Mouse (Mus musculus): ENCODE data around the gene Tfip11. TPM values are rescaled to one million over a fixed set of nuclear protein-coding genes. Genes with fewer than 3 reads are reported as not detected.
"Not testable (repeated sequence)": the region's sequence is repeated elsewhere in the genome, so short reads cannot be mapped to it uniquely, and the experiment has no call there.

Tfip11 gene
- polyA plus RNA-seq, 2 experiments, result 23.1 to 33.4 TPM

GRCm38 (mm10) chr5:112313222-112313885, 12.8 kb upstream of the Tfip11 start:
- DNase-seq (ENCODE audit: low spot score), result no peak
- peaks cover 63% of the 10 kb centered on the region for H3K36me3 ChIP-seq (ENCODE audit: control insufficient read depth, insufficient read depth, low read length)
- H3K27ac ChIP-seq (replicated peaks; ENCODE audit: low read depth, low read length), result no peak overlapping the region
- no peaks in the 10 kb centered on the region for H3K4me1 ChIP-seq (ENCODE audit: control insufficient read depth, insufficient read depth, low read length)
- H3K4me3 ChIP-seq (replicated peaks; ENCODE audit: low read length), result no peak overlapping the region
- WGBS, result 86% methylated on average over 11 of the region's 11 CpGs
- TF ChIP-seq POLR2A (IDR thresholded peaks at IDR 0.05; ENCODE audit: borderline replicate concordance, extremely low read depth, insufficient read depth, insufficient read length), result no peak
- H3K9ac ChIP-seq (ENCODE audit: low read depth, low read length, severe bottlenecking), result no peak overlapping the region
- no peak overlapping the region for H3K4me2 ChIP-seq (replicated peaks; ENCODE audit: low read depth, low read length, severe bottlenecking)
- no peaks in the 10 kb centered on the region for H3K9me3 ChIP-seq (ENCODE audit: control insufficient read depth, low read length)
- H3K27me3 ChIP-seq (ENCODE audit: control insufficient read depth, insufficient read depth, low read length), result no peaks in the 10 kb centered on the region
- no peak for ATAC-seq (ENCODE audit: low FRiP score, low read depth)

DNA sequence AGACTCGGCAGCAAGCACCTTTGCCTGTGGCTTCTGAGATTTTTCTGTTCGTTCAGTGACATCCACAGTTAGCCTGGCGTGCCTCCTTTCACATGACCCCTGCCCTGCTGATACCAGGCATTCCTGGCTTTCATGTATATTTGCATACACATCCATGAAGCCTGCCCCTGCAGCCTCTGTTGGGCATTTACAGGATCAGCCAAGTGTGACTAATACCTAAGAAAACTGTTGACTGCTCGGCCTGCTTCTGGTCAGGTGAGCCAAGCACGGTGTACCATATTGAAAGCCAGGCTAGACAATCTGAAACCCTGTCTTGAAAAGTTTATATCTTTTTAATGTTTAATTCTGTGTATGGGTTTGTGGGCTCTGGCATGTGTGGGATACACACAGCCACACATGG, 9.7 kb upstream of the Tfip11 start:
- 93% methylated on average over 5 of the region's 5 CpGs for WGBS
- Histone ChIP-seq H3K27ac (replicated peaks; ENCODE audit: low read depth, low read length) (no peak overlapping the region), H3K27me3 (ENCODE audit: control insufficient read depth, insufficient read depth, low read length) (no peaks in the 10 kb centered on the region), H3K9me3 (ENCODE audit: control insufficient read depth, low read length) (no peaks in the 10 kb centered on the region), H3K4me2 (replicated peaks; ENCODE audit: low read depth, low read length, severe bottlenecking) (no peak overlapping the region), H3K36me3 (ENCODE audit: control insufficient read depth, insufficient read depth, low read length) (peaks cover 39% of the 10 kb centered on the region), H3K9ac (ENCODE audit: low read depth, low read length, severe bottlenecking) (no peak overlapping the region), H3K4me1 (ENCODE audit: control insufficient read depth, insufficient read depth, low read length) (no peaks in the 10 kb centered on the region), H3K4me3 (replicated peaks; ENCODE audit: low read length) (no peak overlapping the region)
- TF ChIP-seq POLR2A (IDR thresholded peaks at IDR 0.05; ENCODE audit: borderline replicate concordance, extremely low read depth, insufficient read depth, insufficient read length), result no peak
- no peak for DNase-seq (ENCODE audit: low spot score)
- ATAC-seq (ENCODE audit: low FRiP score, low read depth), result no peak

DNA sequence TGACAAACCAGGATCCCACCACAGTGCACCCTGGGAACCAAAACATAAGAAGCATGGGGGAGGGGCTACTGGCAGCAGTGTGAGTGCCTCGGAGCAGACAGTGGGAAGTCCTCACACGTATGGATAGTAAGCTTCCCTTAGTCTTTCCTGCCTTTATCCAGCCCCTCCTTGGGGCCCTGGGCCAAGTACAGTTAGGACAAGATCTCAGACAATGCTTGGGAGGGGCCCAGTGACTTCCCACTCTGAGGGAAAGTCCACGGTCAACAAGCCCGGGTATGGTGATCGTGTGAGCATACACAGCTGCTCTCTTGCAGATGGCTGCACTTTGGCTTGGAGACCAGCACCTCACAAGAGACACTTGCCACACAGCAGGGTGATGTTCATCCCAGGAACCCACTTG, 8.8 kb upstream of the Tfip11 start:
- no peak overlapping the region for H3K4me2 ChIP-seq (replicated peaks; ENCODE audit: low read depth, low read length, severe bottlenecking)
- H3K36me3 ChIP-seq (ENCODE audit: control insufficient read depth, insufficient read depth, low read length), result peaks cover 33% of the 10 kb centered on the region
- no peaks in the 10 kb centered on the region for H3K27me3 ChIP-seq (ENCODE audit: control insufficient read depth, insufficient read depth, low read length)
- TF ChIP-seq POLR2A (IDR thresholded peaks at IDR 0.05; ENCODE audit: borderline replicate concordance, extremely low read depth, insufficient read depth, insufficient read length), result no peak
- 51% methylated on average over 5 of the region's 5 CpGs for WGBS
- H3K4me1 ChIP-seq (ENCODE audit: control insufficient read depth, insufficient read depth, low read length), result no peaks in the 10 kb centered on the region
- H3K9me3 ChIP-seq (ENCODE audit: control insufficient read depth, low read length), result no peaks in the 10 kb centered on the region
- DNase-seq (ENCODE audit: low spot score) (no peak), ATAC-seq (ENCODE audit: low FRiP score, low read depth) (no peak)
- H3K27ac ChIP-seq (replicated peaks; ENCODE audit: low read depth, low read length), result no peak overlapping the region
- no peak overlapping the region for H3K9ac ChIP-seq (ENCODE audit: low read depth, low read length, severe bottlenecking)
- no peak overlapping the region for H3K4me3 ChIP-seq (replicated peaks; ENCODE audit: low read length)

DNA sequence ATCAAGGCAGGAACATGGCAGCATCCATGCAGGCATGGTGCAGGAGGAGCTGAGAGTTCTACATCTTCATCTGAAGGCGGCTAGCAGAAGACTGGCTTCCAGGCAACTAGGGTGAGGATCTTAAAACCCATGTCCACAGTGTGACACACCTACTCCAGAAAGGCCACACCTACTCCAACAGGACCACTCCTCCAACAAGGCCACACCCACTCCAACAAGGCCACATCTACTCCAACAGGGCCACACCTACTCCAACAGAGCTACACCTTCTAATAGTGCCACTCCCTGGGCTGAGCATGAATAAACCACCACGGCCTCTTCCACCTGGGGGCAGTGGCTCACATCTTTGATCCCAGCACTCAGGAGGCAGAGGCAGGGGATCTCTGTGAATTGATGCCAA, 6.8 kb upstream of the Tfip11 start:
- not testable (repeated sequence) for H3K27ac ChIP-seq (replicated peaks; ENCODE audit: low read depth, low read length); H3K4me2 ChIP-seq (replicated peaks; ENCODE audit: low read depth, low read length, severe bottlenecking); H3K9ac ChIP-seq (ENCODE audit: low read depth, low read length, severe bottlenecking); H3K4me3 ChIP-seq (replicated peaks; ENCODE audit: low read length); DNase-seq (ENCODE audit: low spot score); H3K9me3 ChIP-seq (ENCODE audit: control insufficient read depth, low read length); H3K27me3 ChIP-seq (ENCODE audit: control insufficient read depth, insufficient read depth, low read length); H3K4me1 ChIP-seq (ENCODE audit: control insufficient read depth, insufficient read depth, low read length); ATAC-seq (ENCODE audit: low FRiP score, low read depth)
- peaks cover 15% of the 10 kb centered on the region for H3K36me3 ChIP-seq (ENCODE audit: control insufficient read depth, insufficient read depth, low read length)
- 56% methylated on average over 2 of the region's 2 CpGs for WGBS

GRCm38 (mm10) chr5:112320379-112320778, 5.8 kb upstream of the Tfip11 start:
- Histone ChIP-seq H3K4me1 (ENCODE audit: control insufficient read depth, insufficient read depth, low read length) (peaks cover 4% of the 10 kb centered on the region), H3K27ac (replicated peaks; ENCODE audit: low read depth, low read length) (no peak overlapping the region), H3K4me2 (replicated peaks; ENCODE audit: low read depth, low read length, severe bottlenecking) (no peak overlapping the region), H3K9ac (ENCODE audit: low read depth, low read length, severe bottlenecking) (no peak overlapping the region), H3K36me3 (ENCODE audit: control insufficient read depth, insufficient read depth, low read length) (peaks cover 6% of the 10 kb centered on the region), H3K27me3 (ENCODE audit: control insufficient read depth, insufficient read depth, low read length) (no peaks in the 10 kb centered on the region), H3K4me3 (replicated peaks; ENCODE audit: low read length) (no peak overlapping the region), H3K9me3 (ENCODE audit: control insufficient read depth, low read length) (no peaks in the 10 kb centered on the region)
- DNase-seq (ENCODE audit: low spot score) (no peak), ATAC-seq (ENCODE audit: low FRiP score, low read depth) (no peak)
- no peak for TF ChIP-seq POLR2A (IDR thresholded peaks at IDR 0.05; ENCODE audit: borderline replicate concordance, extremely low read depth, insufficient read depth, insufficient read length)
- 80% methylated on average over 5 of the region's 5 CpGs for WGBS

DNA sequence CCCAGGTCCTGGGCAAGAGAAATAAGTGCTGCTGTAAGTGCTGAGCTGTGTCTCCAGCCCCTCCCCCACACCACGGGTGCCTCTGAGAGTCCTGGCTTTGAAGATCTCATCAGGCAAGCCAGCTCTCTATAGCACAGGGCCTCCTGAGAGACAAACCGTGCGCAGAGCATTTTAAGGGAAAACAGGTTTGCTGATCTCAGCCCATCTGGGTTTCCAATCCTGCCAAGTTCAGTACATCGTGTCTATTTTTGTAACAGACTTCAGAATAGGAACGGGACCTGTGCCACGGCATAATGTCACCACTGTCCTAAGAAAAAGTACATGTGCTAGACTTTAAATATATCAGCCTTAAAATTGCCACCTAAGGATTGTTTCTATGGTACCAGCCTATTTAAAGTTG, 5.2 kb upstream of the Tfip11 start:
- WGBS, result 66% methylated on average over 6 of the region's 6 CpGs

More for the DNA sequence above, 5.2 kb upstream of the Tfip11 start:
- ATAC-seq (ENCODE audit: low FRiP score, low read depth) (no peak), DNase-seq (ENCODE audit: low spot score) (no peak)
- H3K4me3 ChIP-seq (replicated peaks; ENCODE audit: low read length), result no peak overlapping the region
- H3K36me3 ChIP-seq (ENCODE audit: control insufficient read depth, insufficient read depth, low read length), result peaks cover 3% of the 10 kb centered on the region; the same call in 1 of the 2 replicates
- H3K27ac ChIP-seq (replicated peaks; ENCODE audit: low read depth, low read length), result no peak overlapping the region
- H3K27me3 ChIP-seq (ENCODE audit: control insufficient read depth, insufficient read depth, low read length), result no peaks in the 10 kb centered on the region
- no peak overlapping the region for H3K9ac ChIP-seq (ENCODE audit: low read depth, low read length, severe bottlenecking)
- H3K4me2 ChIP-seq (replicated peaks; ENCODE audit: low read depth, low read length, severe bottlenecking), result no peak overlapping the region
- no peak for TF ChIP-seq POLR2A (IDR thresholded peaks at IDR 0.05; ENCODE audit: borderline replicate concordance, extremely low read depth, insufficient read depth, insufficient read length)
- no peaks in the 10 kb centered on the region for H3K9me3 ChIP-seq (ENCODE audit: control insufficient read depth, low read length)
- H3K4me1 ChIP-seq (ENCODE audit: control insufficient read depth, insufficient read depth, low read length), result peaks cover 6% of the 10 kb centered on the region
